Mouse (Mus musculus) midbrain, postnatal 0 days (tissue): ENCODE measurements at regions not wholly inside any gene's neighbourhood (a gene's known extent, or its start where the extent isn't known, plus 50 kb on each side); places are given as distances from the start of the nearest gene placed in this dataset.
A peak's percentile ranks its signal among the peaks of the same experiment; 100 is the strongest.

Experiments
- ATAC-seq: fragments of 200-750 bp; cut with Nextera tagmentation; 2 replicates; pipeline ENCODE4 v1.8.0; 2017; ENCODE audit warnings: moderate number of reproducible peaks, mild to moderate bottlenecking, moderate TSS enrichment, moderate library complexity; ENCODE audit not compliant: low FRiP score
- DNase-seq: peaks from one replicate; pipeline ENCODE4 v3.0.0-alpha.2; 2015; ENCODE audit warnings: low spot score
- H3K27ac ChIP-seq: fragments of 300-500 bp; sonication (generic); 2 replicates; pipeline ENCODE4 v1.5.1; 2014; ENCODE audit warnings: low read depth, mild to moderate bottlenecking, low read length, mixed read lengths
- H3K27me3 ChIP-seq: fragments of 300-500 bp; sonication (generic); 2 replicates; pipeline ENCODE4 v1.6.1; 2014; ENCODE audit warnings: low read length, control low read depth, mixed read lengths; ENCODE audit not compliant: insufficient read depth
- H3K36me3 ChIP-seq: fragments of 300-500 bp; sonication (generic); 2 replicates; pipeline ENCODE4 v1.6.1; 2014; ENCODE audit warnings: low read length, control low read depth, mixed read lengths; ENCODE audit not compliant: insufficient read depth
- H3K4me1 ChIP-seq: fragments of 300-500 bp; sonication (generic); 2 replicates; pipeline ENCODE4 v1.6.1; 2014; ENCODE audit warnings: mild to moderate bottlenecking, control low read depth, antibody characterized with exemption, low read length, mixed read lengths; ENCODE audit not compliant: insufficient read depth
- H3K4me2 ChIP-seq: fragments of 300-500 bp; sonication (generic); 2 replicates; pipeline ENCODE4 v1.6.1; 2014; ENCODE audit warnings: low read depth, mild to moderate bottlenecking, low read length, mixed read lengths; ENCODE audit not compliant: poor library complexity, severe bottlenecking
- H3K4me3 ChIP-seq: fragments of 300-500 bp; sonication (generic); 2 replicates; pipeline ENCODE4 v1.5.1; 2014; ENCODE audit warnings: low read depth, mild to moderate bottlenecking, low read length, moderate library complexity
- H3K9ac ChIP-seq: fragments of 300-500 bp; sonication (generic); replicated peaks from 2 replicates; pipeline ENCODE4 v1.6.1; 2014; ENCODE audit warnings: mild to moderate bottlenecking, low read length, moderate library complexity, mixed read lengths; ENCODE audit not compliant: poor library complexity, severe bottlenecking
- H3K9me3 ChIP-seq: fragments of 300-500 bp; sonication (generic); 2 replicates; pipeline ENCODE4 v1.6.1; 2016; ENCODE audit warnings: low read length, control low read depth
- CTCF ChIP-seq: IDR thresholded peaks from 2 replicates; pipeline ENCODE4 v1.5.1; 2016; ENCODE audit warnings: antibody characterized with exemption, mild to moderate bottlenecking
- WGBS: fragments of 180-500 bp; shearing (Covaris S2); extraction: QIAGEN DNeasy Blood & Tissue Kit; methylation state at CpG from one replicate; pipeline ENCODE4 v1.1.7; 2014; 5-methylcytosine and 5-hydroxymethylcytosine counted together

GRCm38 (mm10) chr1:92776353-92776752 lies 55.1 kb upstream of the Gpc1 start:
- Histone ChIP-seq H3K4me3 (no peak overlapping the region), H3K36me3 (no peaks in the 10 kb centered on the region), H3K9me3 (no peaks in the 10 kb centered on the region), H3K27me3 (no peaks in the 10 kb centered on the region), H3K27ac (no peak overlapping the region), H3K9ac (no peak overlapping the region), H3K4me2 (no peak overlapping the region), H3K4me1 (peaks cover 4% of the 10 kb centered on the region; the same call in 1 of the 2 replicates)
- WGBS, result 85% methylated on average over 4 of the region's 4 CpGs
- no peak for DNase-seq
- ATAC-seq, result no peak
- no peak for TF ChIP-seq CTCF

GRCm38 (mm10) chr1:92775908-92776307 lies 55.5 kb upstream of the Gpc1 start:
- H3K4me1 ChIP-seq, result peaks cover 4% of the 10 kb centered on the region; the same call in 1 of the 2 replicates
- no peak overlapping the region for H3K4me3 ChIP-seq
- H3K9ac ChIP-seq, result no peak overlapping the region
- DNase-seq, result no peak
- TF ChIP-seq CTCF, result no peak
- 86% methylated on average over 3 of the region's 3 CpGs for WGBS
- H3K27me3 ChIP-seq, result no peaks in the 10 kb centered on the region
- ATAC-seq, result no peak
- no peaks in the 10 kb centered on the region for H3K9me3 ChIP-seq
- no peak overlapping the region for H3K4me2 ChIP-seq
- no peak overlapping the region for H3K27ac ChIP-seq
- H3K36me3 ChIP-seq, result no peaks in the 10 kb centered on the region

GRCm38 (mm10) chr1:92774743-92775692 lies 56.4 kb upstream of the Gpc1 start:
- ATAC-seq, result no peak
- H3K36me3 ChIP-seq, result no peaks in the 10 kb centered on the region
- no peak for DNase-seq
- H3K9me3 ChIP-seq, result no peaks in the 10 kb centered on the region
- 34% methylated on average over 16 of the region's 16 CpGs for WGBS
- H3K27me3 ChIP-seq, result no peaks in the 10 kb centered on the region
- no peak for TF ChIP-seq CTCF
- 0 out of 2 replicates have a peak overlapping the region, but pooled peaks have one; percentile 33 for H3K9ac ChIP-seq
- H3K4me2 ChIP-seq, result peak overlapping the region; percentile 25; the same call in 1 of the 2 replicates
- no peak overlapping the region for H3K4me3 ChIP-seq
- peaks cover 5% of the 10 kb centered on the region for H3K4me1 ChIP-seq
- H3K27ac ChIP-seq, result no peak overlapping the region

GRCm38 (mm10) chr1:92774006-92774405 lies 57.4 kb upstream of the Gpc1 start:
- peaks cover 6% of the 10 kb centered on the region for H3K4me1 ChIP-seq
- no peak overlapping the region for H3K27ac ChIP-seq
- no peaks in the 10 kb centered on the region for H3K9me3 ChIP-seq
- H3K4me2 ChIP-seq, result no peak overlapping the region
- ATAC-seq (no peak), DNase-seq (no peak)
- TF ChIP-seq CTCF, result no peak
- no peak overlapping the region for H3K4me3 ChIP-seq
- H3K27me3 ChIP-seq, result no peaks in the 10 kb centered on the region
- no peaks in the 10 kb centered on the region for H3K36me3 ChIP-seq
- H3K9ac ChIP-seq, result no peak overlapping the region
- 64% methylated on average over 3 of the region's 3 CpGs for WGBS

- H3K36me3 ChIP-seq, result no peaks in the 10 kb centered on the region
- TF ChIP-seq CTCF, result no peak
- no peak for DNase-seq
- H3K9ac ChIP-seq, result no peak overlapping the region
- no peak overlapping the region for H3K4me2 ChIP-seq
- WGBS, result 17% methylated on average over 10 of the region's 10 CpGs
- no peak overlapping the region for H3K4me3 ChIP-seq
- H3K9me3 ChIP-seq, result no peaks in the 10 kb centered on the region
- 0 out of 2 replicates have a peak overlapping the region, but pooled peaks have one; percentile 27 for H3K27ac ChIP-seq
- no peaks in the 10 kb centered on the region for H3K27me3 ChIP-seq
- ATAC-seq, result peak; percentile 39; the same call in 1 of the 2 replicates
- peaks cover 6% of the 10 kb centered on the region for H3K4me1 ChIP-seq
These were observed 58.7 kb upstream of the Gpc1 start for GRCm38 (mm10) chr1:92772784-92773113.

- ATAC-seq (no peak), DNase-seq (no peak)
- TF ChIP-seq CTCF, result no peak
- no peak overlapping the region for H3K9ac ChIP-seq
- 0 out of 2 replicates have a peak overlapping the region, but pooled peaks have one; percentile 27 for H3K27ac ChIP-seq
- 64% methylated on average over 9 of the region's 9 CpGs for WGBS
- H3K27me3 ChIP-seq, result no peaks in the 10 kb centered on the region
- H3K4me3 ChIP-seq, result no peak overlapping the region
- H3K4me1 ChIP-seq, result peaks cover 6% of the 10 kb centered on the region
- no peak overlapping the region for H3K4me2 ChIP-seq
- no peaks in the 10 kb centered on the region for H3K9me3 ChIP-seq
- no peaks in the 10 kb centered on the region for H3K36me3 ChIP-seq
These were observed 59.2 kb upstream of the Gpc1 start for GRCm38 (mm10) chr1:92772101-92772783.
